Mouse (Mus musculus): ENCODE measurements around the gene 1110002E22Rik. TPM values are rescaled to one million over a fixed set of nuclear protein-coding genes. Genes with fewer than 3 reads are reported as not detected.
A peak's percentile ranks its signal among the peaks of the same experiment; 100 is the strongest.

1110002E22Rik gene
- polyA plus RNA-seq, 1 experiment from 2014 or later = 0.21 TPM

DNA sequence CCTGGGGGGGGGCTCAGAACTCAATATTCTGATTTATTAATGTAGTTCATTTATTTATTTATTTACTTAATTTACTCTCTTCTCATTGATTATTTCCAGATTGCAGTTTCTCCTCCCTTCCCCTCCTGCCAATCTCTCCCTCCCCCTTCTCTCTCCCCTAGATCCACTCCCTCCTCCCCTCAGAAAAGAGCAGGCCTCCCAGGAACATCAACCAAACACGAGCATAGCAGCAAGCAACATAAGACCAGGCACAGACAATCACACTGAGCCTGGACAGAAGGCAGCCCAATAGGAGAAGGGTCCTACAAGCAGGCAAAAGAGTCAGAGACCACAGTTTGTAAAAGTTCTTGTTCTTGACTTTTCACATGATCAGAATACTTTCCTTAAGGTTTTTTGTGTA is 6.2 kb downstream of the 1110002E22Rik start:
- H3K36me3 ChIP-seq (ENCODE audit: insufficient read depth) = no peaks in the 10 kb centered on the region
- 0 out of 2 replicates have a peak, but pooled peaks cover 4% of the 10 kb centered on the region for H3K4me1 ChIP-seq (ENCODE audit: insufficient read depth)
- no peak overlapping the region for H3K4me2 ChIP-seq
- WGBS = 23% methylated on average over 1 of the region's 1 CpGs
- DNase-seq = no peak
- TF ChIP-seq CTCF (IDR thresholded peaks at IDR 0.05; ENCODE audit: low read depth) = no peak
- H3K27ac ChIP-seq (ENCODE audit: low read depth) = no peak overlapping the region
- no peak overlapping the region for H3K9ac ChIP-seq
- no peaks in the 10 kb centered on the region for H3K9me3 ChIP-seq (ENCODE audit: low read depth, low read length)
- H3K27me3 ChIP-seq (ENCODE audit: insufficient read depth, low read length) = no peaks in the 10 kb centered on the region
- no peak overlapping the region for H3K4me3 ChIP-seq (ENCODE audit: low read depth, low read length)
- ATAC-seq (ENCODE audit: insufficient read depth) = no peak

- no peak for DNase-seq
- WGBS = 71% methylated on average over 10 of the region's 10 CpGs
Observed at GRCm38 (mm10) chr3:138071476-138072073, 6.7 kb downstream of the 1110002E22Rik start.

DNA sequence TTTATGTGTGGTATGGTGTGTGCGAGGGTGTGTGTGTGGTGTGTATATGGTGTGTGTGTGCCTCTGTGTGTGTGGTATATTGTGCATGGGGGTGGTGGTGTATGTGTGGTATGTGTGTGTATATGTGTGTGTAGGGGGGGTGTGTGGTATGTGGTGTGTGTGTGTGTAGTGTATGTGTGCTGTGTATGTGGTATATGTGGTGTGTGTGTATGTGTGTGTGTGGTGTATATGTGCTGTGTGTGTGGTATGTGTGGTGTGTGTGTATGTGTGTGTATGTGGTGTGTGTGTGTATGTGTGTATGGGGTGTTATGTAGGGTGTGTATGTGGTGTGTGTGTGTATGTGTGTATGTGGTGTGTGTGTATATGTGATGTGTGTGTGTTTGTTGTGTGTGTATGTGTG is 9.4 kb downstream of the 1110002E22Rik start:
- H3K4me1 ChIP-seq (ENCODE audit: insufficient read depth) = peaks cover 4% of the 10 kb centered on the region; the same call in 1 of the 2 replicates
- DNase-seq (no peak), ATAC-seq (ENCODE audit: insufficient read depth) (no peak)
- no peaks in the 10 kb centered on the region for H3K9me3 ChIP-seq (ENCODE audit: low read depth, low read length)
- H3K27me3 ChIP-seq (ENCODE audit: insufficient read depth, low read length) = no peaks in the 10 kb centered on the region
- H3K4me2 ChIP-seq = no peak overlapping the region
- no peaks in the 10 kb centered on the region for H3K36me3 ChIP-seq (ENCODE audit: insufficient read depth)
- WGBS = 100% methylated on average over 1 of the region's 1 CpGs
- no peak for TF ChIP-seq CTCF (IDR thresholded peaks at IDR 0.05; ENCODE audit: low read depth)
- H3K4me3 ChIP-seq (ENCODE audit: low read depth, low read length) = no peak overlapping the region
- no peak overlapping the region for H3K27ac ChIP-seq (ENCODE audit: low read depth)
- H3K9ac ChIP-seq = no peak overlapping the region

More at GRCm38 (mm10) chr3:138071476-138072073, 6.7 kb downstream of the 1110002E22Rik start:
- Histone ChIP-seq H3K9ac (no peak overlapping the region), H3K4me3 (ENCODE audit: low read depth, low read length) (no peak overlapping the region), H3K4me1 (ENCODE audit: insufficient read depth) (0 out of 2 replicates have a peak, but pooled peaks cover 4% of the 10 kb centered on the region), H3K9me3 (ENCODE audit: low read depth, low read length) (no peaks in the 10 kb centered on the region), H3K4me2 (no peak overlapping the region), H3K27ac (ENCODE audit: low read depth) (no peak overlapping the region), H3K27me3 (ENCODE audit: insufficient read depth, low read length) (no peaks in the 10 kb centered on the region), H3K36me3 (ENCODE audit: insufficient read depth) (no peaks in the 10 kb centered on the region)
- no peak for TF ChIP-seq CTCF (IDR thresholded peaks at IDR 0.05; ENCODE audit: low read depth)
- no peak for ATAC-seq (ENCODE audit: insufficient read depth)

DNA sequence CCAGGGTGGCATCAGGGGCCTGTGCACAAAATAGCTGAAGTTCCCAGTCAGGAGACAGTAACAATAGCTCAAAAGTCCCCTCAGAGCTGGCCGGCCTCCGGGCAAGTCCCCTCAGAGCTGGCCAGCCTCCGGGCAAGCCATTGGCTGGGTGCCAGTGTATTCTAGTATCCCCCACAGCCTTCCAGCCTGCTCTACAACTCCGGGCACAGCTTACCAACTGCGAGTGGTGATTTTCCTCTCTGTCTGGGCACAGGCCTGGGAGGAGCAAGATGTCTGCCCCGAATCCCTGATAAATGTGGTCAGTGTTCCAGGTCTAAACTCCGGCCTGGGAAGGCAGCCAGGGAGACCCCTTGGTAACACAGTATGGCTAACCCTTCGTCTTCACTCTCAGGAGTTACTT is 10.4 kb downstream of the 1110002E22Rik start:
- ATAC-seq (ENCODE audit: insufficient read depth) = 0 out of 2 replicates have a peak, but pooled peaks have one; percentile 44

GRCm38 (mm10) chr3:138077476-138078340 is 12.9 kb downstream of the 1110002E22Rik start:
- no peaks in the 10 kb centered on the region for H3K36me3 ChIP-seq (ENCODE audit: insufficient read depth)
- H3K9me3 ChIP-seq (ENCODE audit: low read depth, low read length) = no peaks in the 10 kb centered on the region
- no peak overlapping the region for H3K9ac ChIP-seq
- no peak for ATAC-seq (ENCODE audit: insufficient read depth)
- TF ChIP-seq CTCF (IDR thresholded peaks at IDR 0.05; ENCODE audit: low read depth) = no peak
- no peaks in the 10 kb centered on the region for H3K27me3 ChIP-seq (ENCODE audit: insufficient read depth, low read length)
- H3K4me1 ChIP-seq (ENCODE audit: insufficient read depth) = peaks cover 4% of the 10 kb centered on the region; the same call in 1 of the 2 replicates
- no peak overlapping the region for H3K4me2 ChIP-seq
- H3K4me3 ChIP-seq (ENCODE audit: low read depth, low read length) = no peak overlapping the region
- no peak for DNase-seq
- no peak overlapping the region for H3K27ac ChIP-seq (ENCODE audit: low read depth)
- WGBS = 67% methylated on average over 11 of the region's 11 CpGs

More for the DNA sequence above, 10.4 kb downstream of the 1110002E22Rik start:
- peaks cover 4% of the 10 kb centered on the region; the same call in 1 of the 2 replicates for H3K4me1 ChIP-seq (ENCODE audit: insufficient read depth)
- DNase-seq = peak; percentile 48
- 55% methylated on average over 8 of the region's 8 CpGs for WGBS
- no peak for TF ChIP-seq CTCF (IDR thresholded peaks at IDR 0.05; ENCODE audit: low read depth)
- no peaks in the 10 kb centered on the region for H3K36me3 ChIP-seq (ENCODE audit: insufficient read depth)
- H3K9ac ChIP-seq = no peak overlapping the region
- H3K27ac ChIP-seq (ENCODE audit: low read depth) = no peak overlapping the region
- H3K4me2 ChIP-seq = no peak overlapping the region
- no peaks in the 10 kb centered on the region for H3K27me3 ChIP-seq (ENCODE audit: insufficient read depth, low read length)
- no peaks in the 10 kb centered on the region for H3K9me3 ChIP-seq (ENCODE audit: low read depth, low read length)
- H3K4me3 ChIP-seq (ENCODE audit: low read depth, low read length) = no peak overlapping the region

DNA sequence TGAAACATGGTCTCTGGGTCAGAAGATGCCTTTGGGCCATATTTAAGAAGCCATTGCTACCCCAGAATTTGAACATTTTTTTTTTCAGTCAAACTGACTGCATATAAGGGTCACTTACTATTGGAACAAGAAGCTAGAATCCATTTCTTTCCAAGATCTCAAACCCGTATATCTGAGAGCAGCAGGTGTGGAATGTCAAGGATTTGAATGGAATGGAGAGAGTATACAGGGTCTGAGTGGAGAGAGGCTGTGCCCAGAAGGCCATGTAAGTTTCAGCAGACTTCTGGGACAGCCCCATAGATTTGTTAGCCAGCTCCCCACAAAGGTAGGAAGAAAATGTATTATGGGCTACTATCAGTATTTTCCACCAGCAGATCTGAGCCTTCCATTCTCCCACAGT is 13.8 kb downstream of the 1110002E22Rik start:
- peaks cover 4% of the 10 kb centered on the region; the same call in 1 of the 2 replicates for H3K4me1 ChIP-seq (ENCODE audit: insufficient read depth)
- H3K27ac ChIP-seq (ENCODE audit: low read depth) = peak overlapping the region; percentile 46; the same call in 1 of the 2 replicates
- TF ChIP-seq CTCF (IDR thresholded peaks at IDR 0.05; ENCODE audit: low read depth) = no peak
- no peak overlapping the region for H3K9ac ChIP-seq
- no peaks in the 10 kb centered on the region for H3K27me3 ChIP-seq (ENCODE audit: insufficient read depth, low read length)
- H3K9me3 ChIP-seq (ENCODE audit: low read depth, low read length) = no peaks in the 10 kb centered on the region
- 0 out of 2 replicates have a peak, but pooled peaks have one; percentile 58 for ATAC-seq (ENCODE audit: insufficient read depth)
- DNase-seq = no peak
- no peak overlapping the region for H3K4me2 ChIP-seq
- no peak overlapping the region for H3K4me3 ChIP-seq (ENCODE audit: low read depth, low read length)
- no peaks in the 10 kb centered on the region for H3K36me3 ChIP-seq (ENCODE audit: insufficient read depth)
- 33% methylated on average over 1 of the region's 1 CpGs for WGBS

Data from lung, embryonic 14.5 days (tissue).